Mouse (Mus musculus) right cerebral cortex, postnatal 36 days (tissue): ENCODE measurements at regions not wholly inside any gene's neighbourhood (a gene's known extent, or its start where the extent isn't known, plus 50 kb on each side); places are given as distances from the start of the nearest gene placed in this dataset.

Experiments
- DNase-seq, 2 experiments: peaks; one replicate each; pipeline ENCODE4 v3.0.0; 2022; ENCODE audit warnings: low spot score in 2 of 2, mixed read lengths in 1 of 2

GRCm38 (mm10) chr6:31263821-31264220 is 134.7 kb upstream of the Mkln1 start:
- no peak for DNase-seq

DNA sequence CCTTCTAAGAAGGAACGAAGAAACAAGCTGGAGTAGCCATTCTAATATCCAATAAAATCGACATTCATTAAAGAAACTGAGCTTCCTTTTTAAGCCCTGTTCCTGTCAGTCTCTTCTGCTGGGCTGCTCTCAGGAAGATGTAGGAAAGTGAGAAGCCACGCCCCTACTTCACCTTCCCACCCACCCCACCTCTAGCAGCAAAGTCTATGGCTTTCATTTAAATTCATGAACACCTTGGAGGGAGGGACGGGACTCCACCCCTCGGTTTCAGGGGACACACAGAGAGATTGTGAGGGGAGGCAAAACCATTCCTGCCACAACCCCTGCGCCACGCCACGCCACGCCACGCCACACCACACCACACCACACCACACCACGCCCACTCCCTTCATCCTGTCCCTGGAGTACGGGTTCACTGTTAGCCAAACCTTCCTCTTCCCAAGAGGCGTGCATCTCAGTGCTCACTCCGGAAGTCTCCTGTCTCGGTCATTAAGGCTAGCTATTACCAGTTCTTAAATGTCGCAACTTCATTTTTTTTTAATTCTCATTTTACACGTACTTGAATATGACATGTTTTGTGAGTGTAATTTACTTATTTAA is 132.0 kb upstream of the Mkln1 start:
- DNase-seq: no peak

GRCm38 (mm10) chr6:31268057-31268456 is 130.5 kb upstream of the Mkln1 start:
- DNase-seq: no peak

DNA sequence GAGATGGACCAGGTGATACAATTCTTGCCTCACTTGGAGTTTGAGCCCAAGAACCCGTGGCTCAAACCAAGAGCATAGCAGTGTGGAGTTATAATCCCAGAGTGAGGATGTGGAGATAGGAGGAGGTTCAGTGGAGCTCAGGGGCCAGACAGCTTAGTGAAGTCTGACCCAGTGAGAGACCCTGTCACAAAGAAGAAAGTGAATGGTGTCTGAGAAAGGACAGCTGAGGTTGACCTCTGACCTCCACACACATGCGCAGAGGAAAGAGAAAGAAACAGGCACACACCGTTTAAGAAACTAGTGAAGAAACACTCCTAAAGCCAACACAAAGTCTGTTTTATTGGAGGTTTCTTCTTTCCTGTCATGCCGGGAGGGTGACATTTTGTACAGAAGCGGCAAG is 124.7 kb upstream of the Mkln1 start:
- no peak for DNase-seq

DNA sequence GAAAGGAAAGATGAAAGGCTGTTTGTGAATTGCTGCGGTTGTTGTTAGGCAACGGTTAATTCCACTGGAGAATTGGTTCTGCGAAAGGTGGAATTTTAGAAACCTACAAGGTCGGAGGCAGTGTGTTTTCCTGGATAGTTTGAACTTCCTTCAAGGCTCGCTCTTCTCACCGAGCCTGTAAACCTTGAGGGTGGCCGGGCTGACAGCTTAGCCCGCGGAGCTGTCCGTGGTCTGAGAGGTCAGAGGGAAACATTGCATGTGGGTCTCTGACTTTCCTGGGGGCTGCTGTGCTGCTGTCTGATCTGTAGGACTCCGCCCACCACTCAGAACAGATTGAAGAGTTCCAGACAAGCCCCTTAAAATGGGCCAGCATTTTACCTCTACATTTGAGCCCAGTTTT is 124.3 kb upstream of the Mkln1 start:
- DNase-seq: no peak

GRCm38 (mm10) chr6:31277792-31278191 is 120.7 kb upstream of the Mkln1 start:
- DNase-seq: no peak

DNA sequence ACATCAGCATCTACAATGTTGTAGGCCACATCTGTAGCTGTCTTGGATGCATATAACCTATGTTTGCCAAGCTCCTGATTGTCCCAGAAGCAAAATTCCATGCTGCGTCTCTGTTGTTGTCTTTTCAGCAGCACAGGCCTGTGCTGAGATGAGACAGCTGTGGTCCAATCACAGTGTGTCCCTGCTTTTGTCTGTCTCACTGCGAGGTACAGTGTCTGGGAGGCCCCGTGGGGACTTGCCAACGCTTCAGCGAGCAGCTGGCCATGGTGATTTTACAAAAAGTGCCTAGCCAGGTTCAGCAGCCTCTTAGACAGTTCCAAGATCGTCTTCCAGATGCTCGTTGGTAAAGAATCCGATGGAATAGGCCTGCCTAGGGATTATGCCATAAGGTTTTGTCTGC is 114.6 kb upstream of the Mkln1 start:
- no peak for DNase-seq

DNA sequence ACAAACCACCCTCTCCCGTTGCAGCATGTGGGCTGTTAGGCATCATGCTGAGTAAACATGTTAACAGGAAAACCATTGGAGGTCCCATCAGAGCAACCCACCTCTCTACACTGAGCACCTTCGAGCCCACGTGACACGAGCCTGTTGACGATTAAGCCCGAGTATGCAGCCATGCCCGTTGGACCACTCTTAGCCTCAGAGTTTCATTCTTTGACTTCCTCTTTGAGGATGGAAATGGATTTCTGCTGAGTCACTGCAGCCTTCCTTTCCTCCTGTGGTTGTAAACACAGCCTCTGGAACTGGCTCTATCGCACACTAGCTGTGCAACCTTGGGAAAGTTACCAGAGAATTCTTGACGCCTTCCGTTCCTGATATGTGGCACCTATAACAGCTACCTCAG is 114.1 kb upstream of the Mkln1 start:
- DNase-seq: no peak

DNA sequence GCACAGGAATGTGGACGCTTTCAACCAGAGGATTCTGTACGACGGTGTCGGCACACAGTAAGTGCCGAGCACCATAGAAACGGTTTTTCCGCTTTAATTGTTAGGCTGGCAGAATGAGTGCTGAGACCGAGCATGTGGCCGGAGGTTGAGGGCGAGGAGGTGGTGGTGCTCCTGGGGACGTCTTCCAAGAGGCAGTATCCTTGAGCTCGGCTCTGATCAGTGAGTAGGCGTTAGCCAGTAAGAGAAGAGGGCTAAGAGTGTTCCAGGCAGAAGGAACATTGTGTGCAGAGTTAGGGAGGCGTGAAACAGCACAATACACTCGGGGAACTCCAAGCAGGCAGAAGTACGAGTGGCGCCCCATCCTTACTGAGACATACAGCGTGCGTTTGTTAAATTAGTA is 113.5 kb upstream of the Mkln1 start:
- peak; percentile 83 to 93 for DNase-seq

GRCm38 (mm10) chr6:31285981-31286737 is 112.4 kb upstream of the Mkln1 start:
- DNase-seq: no peak

DNA sequence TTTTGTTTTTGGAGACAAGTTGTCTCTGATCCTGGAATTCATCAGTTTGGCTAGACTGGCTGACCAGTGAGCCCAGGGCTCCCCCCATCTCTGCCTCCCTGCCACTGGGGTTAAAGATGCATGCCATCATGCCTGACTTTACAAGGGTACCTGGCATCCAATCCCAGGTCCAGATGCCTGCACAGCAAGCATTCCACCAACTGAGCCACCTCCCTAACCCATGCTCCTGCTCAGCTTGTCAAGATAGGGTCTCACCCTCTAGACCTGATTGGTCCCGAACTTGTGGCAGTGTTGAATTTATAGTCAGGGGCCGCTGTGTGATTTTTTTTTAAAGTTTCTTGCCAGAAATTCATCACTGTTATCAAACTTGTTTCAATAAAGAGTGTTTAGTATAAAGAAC is 111.4 kb upstream of the Mkln1 start:
- DNase-seq: no peak

- peak; percentile 59 to 80 for DNase-seq
Observed at GRCm38 (mm10) chr6:31287686-31288085, 110.8 kb upstream of the Mkln1 start.

DNA sequence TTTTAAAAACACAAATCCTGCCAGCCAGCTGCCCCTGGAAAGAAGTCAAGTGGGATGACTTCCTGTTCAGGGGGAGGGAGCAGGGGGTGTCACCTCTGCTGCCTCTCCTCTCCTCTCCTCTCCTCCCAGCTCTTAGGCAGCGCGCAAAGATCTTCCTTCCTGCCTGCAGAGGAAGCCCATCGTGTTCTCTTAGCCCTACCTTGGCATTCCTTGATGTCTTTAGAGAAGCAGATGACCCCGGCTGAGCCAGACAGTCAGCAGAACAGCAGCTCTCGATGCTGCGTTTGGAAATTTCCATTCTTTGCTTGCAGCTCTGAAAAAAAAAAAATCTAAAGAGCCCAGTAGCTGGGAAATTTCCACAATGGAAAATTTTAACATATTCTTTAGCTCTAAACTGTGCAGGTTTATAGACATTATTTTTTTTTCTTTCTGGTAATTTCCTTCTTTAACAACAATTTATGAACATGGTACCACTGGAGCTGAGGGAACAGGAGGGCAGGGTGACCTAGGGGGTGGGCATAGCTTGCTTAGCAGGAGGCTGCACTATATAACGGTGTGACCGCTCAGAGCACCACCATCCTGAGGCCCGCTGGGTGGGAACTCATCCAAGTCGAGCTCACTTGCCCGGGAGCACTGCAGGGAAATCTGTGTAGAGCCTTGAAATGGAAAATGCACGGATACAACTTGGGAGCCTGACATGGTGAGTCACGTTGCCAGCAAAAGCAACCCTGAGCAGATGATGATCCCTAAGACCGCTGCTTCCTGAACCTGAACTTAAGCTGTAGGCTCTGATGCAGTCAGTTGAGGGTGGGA is 109.9 kb upstream of the Mkln1 start:
- peak in 1 of 2 experiments; percentile 75 for DNase-seq

- DNase-seq: no peak
Observed at GRCm38 (mm10) chr6:31289234-31289486, 109.4 kb upstream of the Mkln1 start.

GRCm38 (mm10) chr6:31292081-31292480 is 106.5 kb upstream of the Mkln1 start:
- DNase-seq: no peak

DNA sequence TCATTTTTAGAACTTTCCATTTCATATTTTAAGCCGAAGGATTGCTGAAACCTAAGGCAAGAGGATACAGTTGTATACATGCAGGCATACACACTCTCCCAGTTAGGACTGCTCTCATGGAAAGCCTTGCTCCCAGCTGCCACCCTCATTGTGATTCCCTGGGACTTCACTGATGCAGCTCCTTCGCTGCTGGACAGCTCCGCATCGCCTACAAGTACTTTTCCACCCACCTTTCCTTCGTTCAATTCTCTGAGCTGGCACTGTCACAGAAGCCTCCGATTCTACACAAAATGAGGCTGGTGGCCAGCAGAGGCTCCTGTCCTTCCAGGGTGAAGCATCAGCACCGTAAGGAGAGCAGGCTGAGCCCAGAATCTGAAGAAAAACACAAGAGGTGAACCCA is 105.5 kb upstream of the Mkln1 start:
- peak in 1 of 2 experiments; percentile 44 for DNase-seq

- no peak for DNase-seq
Observed at GRCm38 (mm10) chr6:31299395-31299794, 99.1 kb upstream of the Mkln1 start.

- DNase-seq: no peak
Observed at GRCm38 (mm10) chr6:31305736-31306135, 92.8 kb upstream of the Mkln1 start.

GRCm38 (mm10) chr6:31307047-31307633 is 91.4 kb upstream of the Mkln1 start:
- DNase-seq: no peak

- no peak for DNase-seq
Observed at GRCm38 (mm10) chr6:31307899-31308298, 90.6 kb upstream of the Mkln1 start.

DNA sequence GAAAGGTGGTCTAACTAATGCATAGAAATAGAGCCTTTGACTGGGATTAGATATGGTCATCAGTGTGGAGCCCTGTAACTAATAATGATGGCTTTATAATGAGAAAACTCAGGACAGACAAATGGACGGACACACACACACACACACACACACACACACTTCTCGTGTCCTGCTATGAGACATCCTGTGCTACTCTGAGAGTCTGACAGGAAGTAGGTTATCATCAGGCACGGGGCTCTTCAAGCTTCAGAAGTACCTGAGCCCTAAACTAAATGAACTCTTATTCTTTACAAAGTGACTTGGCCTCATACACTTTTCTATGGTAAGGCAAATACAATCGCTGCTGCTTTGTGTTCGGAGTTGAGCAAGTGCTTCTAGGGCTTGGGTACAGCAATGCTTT is 87.9 kb upstream of the Mkln1 start:
- DNase-seq: no peak

- no peak for DNase-seq
Observed at GRCm38 (mm10) chr6:31313869-31314470, 84.6 kb upstream of the Mkln1 start.
